Mouse (Mus musculus): Measurements from ENCODE around the gene Ube2z. TPM values are rescaled to one million over a fixed set of nuclear protein-coding genes. Genes with fewer than 3 reads are reported as not detected.

Gene Ube2z
- total and polyA plus RNA-seq, 2 experiments from 2014 or later: 35.4 to 56.2 TPM

DNA sequence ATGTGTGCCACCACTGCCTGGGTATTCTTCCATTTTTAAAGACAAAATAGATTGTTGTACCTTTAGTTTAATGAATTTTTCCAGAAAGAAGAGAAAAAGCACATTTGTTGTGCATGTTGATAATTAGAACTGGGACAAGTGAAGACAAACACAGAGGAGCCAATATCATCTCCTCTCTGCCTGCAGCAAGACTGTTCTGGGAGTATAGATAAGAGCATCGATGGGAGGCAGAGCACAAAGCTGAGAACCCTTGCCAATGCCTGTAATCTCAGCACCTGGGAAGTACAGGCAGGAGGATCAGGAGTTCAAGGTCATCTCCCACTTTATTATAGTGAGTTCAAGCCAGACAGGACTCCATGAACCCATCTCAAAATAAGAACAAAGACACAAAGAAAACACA, 26.6 kb downstream of the Ube2z start:
- 97% methylated on average over 1 of the region's 1 CpGs for WGBS
- H3K4me1 ChIP-seq (ENCODE audit: insufficient read depth): peaks cover 11% of the 10 kb centered on the region; the same call in 1 of the 2 replicates
- H3K27ac ChIP-seq (ENCODE audit: low read depth, low read length): no peak overlapping the region
- H3K36me3 ChIP-seq (ENCODE audit: insufficient read depth): peaks cover 15% of the 10 kb centered on the region
- no peaks in the 10 kb centered on the region for H3K27me3 ChIP-seq (ENCODE audit: insufficient read depth, low read length)
- DNase-seq (no peak), ATAC-seq (no peak)
- H3K4me3 ChIP-seq (ENCODE audit: low read depth, low read length): no peak overlapping the region
- no peak overlapping the region for H3K9ac ChIP-seq
- no peaks in the 10 kb centered on the region for H3K9me3 ChIP-seq (ENCODE audit: low read length)
- no peak overlapping the region for H3K4me2 ChIP-seq (ENCODE audit: low read depth)
- TF ChIP-seq CTCF (IDR thresholded peaks at IDR 0.05; ENCODE audit: low read depth): no peak

DNA sequence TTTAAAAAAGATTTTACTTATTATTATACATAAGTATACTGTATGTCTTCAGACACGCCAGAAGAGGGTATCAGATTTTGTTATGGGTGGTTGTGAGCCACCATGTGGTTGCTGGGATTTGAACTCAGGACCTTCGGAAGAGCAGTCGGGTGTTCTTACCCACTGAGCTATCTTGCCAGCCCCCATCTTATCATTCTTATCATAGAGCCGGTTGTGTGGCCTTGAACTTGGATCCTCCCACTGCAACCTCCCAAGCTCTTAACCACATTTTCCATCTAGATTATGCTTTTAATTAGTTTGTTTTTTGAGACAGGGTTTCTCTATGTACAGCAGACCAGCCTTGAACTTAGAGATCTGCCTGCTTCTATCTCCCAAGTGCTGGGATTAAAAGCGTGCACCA, 27.7 kb downstream of the Ube2z start:
- peaks cover 14% of the 10 kb centered on the region for H3K36me3 ChIP-seq (ENCODE audit: insufficient read depth)
- WGBS: 94% methylated on average over 5 of the region's 5 CpGs

DNA sequence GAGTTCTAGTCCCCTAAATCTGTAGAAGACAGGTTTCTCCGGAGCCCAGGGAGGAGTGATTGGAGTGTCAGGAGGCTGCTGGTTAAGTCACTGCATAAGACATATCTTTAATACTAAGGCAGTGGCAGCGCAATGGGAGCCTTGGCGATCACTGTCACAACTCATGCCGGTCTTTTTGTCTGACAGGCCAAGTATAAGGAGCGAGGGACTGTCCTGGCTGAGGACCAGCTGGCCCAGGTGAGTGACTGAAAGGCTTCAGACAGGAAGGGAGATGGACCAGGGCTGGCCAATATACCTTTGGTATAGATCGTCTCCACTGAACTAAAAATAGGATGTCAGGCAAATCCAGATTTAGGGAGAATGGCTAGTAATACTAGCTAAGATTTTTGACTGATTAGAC, 30.1 kb downstream of the Ube2z start:
- no peak for TF ChIP-seq CTCF (IDR thresholded peaks at IDR 0.05; ENCODE audit: low read depth)
- ATAC-seq: peak; percentile 27; the same call in 1 of the 2 replicates
- Histone ChIP-seq H3K9ac (peak overlapping the region; percentile 82), H3K36me3 (ENCODE audit: insufficient read depth) (peaks cover 4% of the 10 kb centered on the region; the same call in 1 of the 2 replicates), H3K4me1 (ENCODE audit: insufficient read depth) (peaks cover 11% of the 10 kb centered on the region; the same call in 1 of the 2 replicates), H3K27me3 (ENCODE audit: insufficient read depth, low read length) (no peaks in the 10 kb centered on the region), H3K4me3 (ENCODE audit: low read depth, low read length) (peak overlapping the region; percentile 71), H3K9me3 (ENCODE audit: low read length) (no peaks in the 10 kb centered on the region), H3K27ac (ENCODE audit: low read depth, low read length) (peak overlapping the region; percentile 47), H3K4me2 (ENCODE audit: low read depth) (peak overlapping the region; percentile 83)
- 10% methylated on average over 6 of the region's 6 CpGs for WGBS
- no peak for DNase-seq

More for the DNA sequence above, 27.7 kb downstream of the Ube2z start:
- DNase-seq (no peak), ATAC-seq (no peak)
- Histone ChIP-seq H3K9ac (no peak overlapping the region), H3K4me3 (ENCODE audit: low read depth, low read length) (no peak overlapping the region), H3K4me2 (ENCODE audit: low read depth) (no peak overlapping the region), H3K27ac (ENCODE audit: low read depth, low read length) (no peak overlapping the region), H3K27me3 (ENCODE audit: insufficient read depth, low read length) (no peaks in the 10 kb centered on the region), H3K4me1 (ENCODE audit: insufficient read depth) (peaks cover 11% of the 10 kb centered on the region; the same call in 1 of the 2 replicates), H3K9me3 (ENCODE audit: low read length) (no peaks in the 10 kb centered on the region)
- no peak for TF ChIP-seq CTCF (IDR thresholded peaks at IDR 0.05; ENCODE audit: low read depth)

DNA sequence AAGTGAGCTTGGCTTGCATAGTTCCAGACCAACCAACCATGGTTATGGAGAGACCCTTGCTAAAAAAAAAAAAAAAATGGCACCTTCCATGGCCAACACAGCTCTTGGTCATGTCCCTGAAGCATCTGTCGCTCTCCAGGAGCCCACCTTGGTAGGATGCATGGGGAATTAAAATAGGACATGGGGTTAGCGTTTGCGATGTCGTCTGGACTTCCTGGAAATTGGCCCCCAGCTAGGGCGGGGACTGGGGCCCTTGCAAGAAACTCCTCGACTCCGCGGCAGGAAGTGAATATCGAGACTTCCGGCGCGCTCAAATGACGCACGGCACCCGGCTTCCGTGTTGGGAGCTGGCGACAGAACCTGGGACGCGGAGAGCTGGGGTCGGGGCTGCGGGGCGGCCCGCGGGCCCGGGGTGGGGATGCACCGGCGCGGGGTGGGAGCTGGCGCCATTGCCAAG, 30.6 kb downstream of the Ube2z start, which contains the start of gene Snf8:
Gene Snf8 (plus strand): TSS at position 290 of the 457 bp plus-strand sequence.
- peaks cover 4% of the 10 kb centered on the region; the same call in 1 of the 2 replicates for H3K36me3 ChIP-seq (ENCODE audit: insufficient read depth)
- H3K27me3 ChIP-seq (ENCODE audit: insufficient read depth, low read length): no peaks in the 10 kb centered on the region
- ATAC-seq: peak; percentile 95
- peak within 1 kb of the TSS; percentile 47 for H3K27ac ChIP-seq (ENCODE audit: low read depth, low read length)
- no peak for TF ChIP-seq CTCF (IDR thresholded peaks at IDR 0.05; ENCODE audit: low read depth)
- H3K9ac ChIP-seq: peak within 1 kb of the TSS; percentile 82
- H3K9me3 ChIP-seq (ENCODE audit: low read length): no peaks in the 10 kb centered on the region
- peak within 1 kb of the TSS; percentile 83 for H3K4me2 ChIP-seq (ENCODE audit: low read depth)
- peak; percentile 96 for DNase-seq
- H3K4me1 ChIP-seq (ENCODE audit: insufficient read depth): peaks cover 11% of the 10 kb centered on the region; the same call in 1 of the 2 replicates
- H3K4me3 ChIP-seq (ENCODE audit: low read depth, low read length): peak within 1 kb of the TSS; percentile 71
- under 1% methylated on average over 29 of the region's 29 CpGs for WGBS

DNA sequence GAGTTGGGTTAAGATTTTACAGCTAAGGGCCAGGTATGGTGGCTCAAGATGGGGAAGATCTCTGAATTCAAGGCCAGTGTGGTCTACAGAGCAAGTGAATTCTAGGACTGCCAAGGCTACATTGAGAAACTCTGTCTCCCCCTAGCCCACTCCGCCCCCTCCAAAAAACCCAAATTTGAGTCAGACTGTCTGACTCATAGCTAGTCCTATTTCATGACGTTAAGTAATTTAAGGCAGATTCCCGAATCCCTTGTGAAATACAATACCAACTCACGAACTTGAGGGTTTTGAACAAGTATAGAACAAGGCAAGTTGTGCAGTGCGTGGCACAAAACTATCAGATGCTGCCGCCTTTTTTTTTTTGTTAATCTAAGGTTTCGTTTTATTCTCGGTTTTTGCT, 31.1 kb downstream of the Ube2z start:
- peaks cover 11% of the 10 kb centered on the region; the same call in 1 of the 2 replicates for H3K4me1 ChIP-seq (ENCODE audit: insufficient read depth)
- H3K9me3 ChIP-seq (ENCODE audit: low read length): no peaks in the 10 kb centered on the region
- no peaks in the 10 kb centered on the region for H3K27me3 ChIP-seq (ENCODE audit: insufficient read depth, low read length)
- 55% methylated on average over 8 of the region's 8 CpGs for WGBS
- peak overlapping the region; percentile 47; the same call in 1 of the 2 replicates for H3K27ac ChIP-seq (ENCODE audit: low read depth, low read length)
- DNase-seq (no peak), ATAC-seq (no peak)
- peak overlapping the region; percentile 71 for H3K4me3 ChIP-seq (ENCODE audit: low read depth, low read length)
- no peak for TF ChIP-seq CTCF (IDR thresholded peaks at IDR 0.05; ENCODE audit: low read depth)
- peaks cover 1% of the 10 kb centered on the region; the same call in 1 of the 2 replicates for H3K36me3 ChIP-seq (ENCODE audit: insufficient read depth)
- peak overlapping the region; percentile 83 for H3K4me2 ChIP-seq (ENCODE audit: low read depth)
- no peak overlapping the region; the same call in 1 of the 2 replicates for H3K9ac ChIP-seq

DNA sequence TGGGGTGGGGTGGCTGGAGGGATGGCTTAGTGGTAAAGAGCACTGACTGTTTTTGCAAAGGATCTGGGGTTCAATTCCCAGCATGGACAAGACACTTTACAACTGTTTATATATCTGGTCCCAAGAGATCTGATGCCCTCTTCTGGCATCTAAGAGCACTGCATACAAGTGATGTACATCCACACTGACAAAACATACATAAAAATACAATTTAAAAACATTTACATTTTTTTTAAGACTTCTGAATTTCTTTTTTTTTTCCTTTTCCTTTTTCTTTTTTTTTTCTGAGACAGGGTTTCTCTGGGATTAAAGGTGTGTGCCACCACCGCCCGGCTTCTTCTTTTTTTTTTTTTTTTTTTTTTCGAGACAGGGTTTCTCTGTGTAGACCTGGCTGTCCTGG, 31.9 kb downstream of the Ube2z start:
- no peak overlapping the region for H3K27ac ChIP-seq (ENCODE audit: low read depth, low read length)
- H3K4me1 ChIP-seq (ENCODE audit: insufficient read depth): peaks cover 11% of the 10 kb centered on the region; the same call in 1 of the 2 replicates
- ATAC-seq: no peak
- H3K27me3 ChIP-seq (ENCODE audit: insufficient read depth, low read length): no peaks in the 10 kb centered on the region
- H3K9ac ChIP-seq: no peak overlapping the region
- H3K4me3 ChIP-seq (ENCODE audit: low read depth, low read length): no peak overlapping the region
- H3K4me2 ChIP-seq (ENCODE audit: low read depth): no peak overlapping the region
- no peaks in the 10 kb centered on the region for H3K9me3 ChIP-seq (ENCODE audit: low read length)
- no peak for DNase-seq
- WGBS: 95% methylated on average over 3 of the region's 3 CpGs
- TF ChIP-seq CTCF (IDR thresholded peaks at IDR 0.05; ENCODE audit: low read depth): peak; percentile 30
- H3K36me3 ChIP-seq (ENCODE audit: insufficient read depth): no peaks in the 10 kb centered on the region

DNA sequence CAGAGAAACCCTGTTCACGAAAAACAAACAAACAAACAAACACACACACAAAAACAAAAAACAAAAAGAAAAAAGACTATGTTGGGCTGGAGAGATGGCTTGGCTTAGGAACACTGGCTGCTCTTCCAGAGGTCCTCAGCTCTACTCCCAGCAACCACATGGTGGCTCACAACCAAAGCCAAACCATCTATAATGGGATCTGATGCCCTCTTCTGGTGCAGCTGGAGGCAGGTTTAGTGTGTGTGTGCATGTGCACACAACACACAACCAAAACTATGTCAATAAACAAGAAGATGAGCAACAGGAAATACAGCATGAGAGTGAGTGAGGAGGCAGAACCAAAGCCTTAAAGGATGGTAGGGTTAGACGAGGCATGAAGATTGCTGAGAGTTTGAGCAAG, 33.5 kb downstream of the Ube2z start:
- Histone ChIP-seq H3K36me3 (ENCODE audit: insufficient read depth) (no peaks in the 10 kb centered on the region), H3K4me1 (ENCODE audit: insufficient read depth) (peaks cover 11% of the 10 kb centered on the region; the same call in 1 of the 2 replicates), H3K27me3 (ENCODE audit: insufficient read depth, low read length) (no peaks in the 10 kb centered on the region), H3K27ac (ENCODE audit: low read depth, low read length) (no peak overlapping the region), H3K4me3 (ENCODE audit: low read depth, low read length) (no peak overlapping the region), H3K9ac (no peak overlapping the region), H3K9me3 (ENCODE audit: low read length) (no peaks in the 10 kb centered on the region), H3K4me2 (ENCODE audit: low read depth) (no peak overlapping the region)
- DNase-seq (no peak), ATAC-seq (no peak)
- TF ChIP-seq CTCF (IDR thresholded peaks at IDR 0.05; ENCODE audit: low read depth): peak; percentile 35; the same call in 1 of the 2 replicates
- 80% methylated on average over 2 of the region's 2 CpGs for WGBS
